Mouse (Mus musculus): Measurements from ENCODE around the gene Ddr2. TPM values are rescaled to one million over a fixed set of nuclear protein-coding genes. Genes with fewer than 3 reads are reported as not detected.

Gene Ddr2
- polyA plus RNA-seq, 1 experiment from 2014 or later, result 114 TPM

- ATAC-seq (ENCODE audit: insufficient number of reproducible peaks, insufficient read depth, low FRiP score, low TSS enrichment), result no peak
- Histone ChIP-seq H3K4me2 (replicated peaks) (no peak overlapping the region), H3K4me3 (no peak overlapping the region), H3K27ac (no peak overlapping the region), H3K36me3 (no peaks in the 10 kb centered on the region), H3K9ac (no peak overlapping the region), H3K4me1 (no peaks in the 10 kb centered on the region), H3K9me3 (no peaks in the 10 kb centered on the region), H3K27me3 (no peaks in the 10 kb centered on the region)
- WGBS, result 7% methylated on average over 2 of the region's 2 CpGs
Observed at GRCm38 (mm10) chr1:169939345-169939744, 171.2 kb downstream of the Ddr2 start.

- Histone ChIP-seq H3K36me3 (no peaks in the 10 kb centered on the region), H3K27ac (no peak overlapping the region), H3K4me3 (no peak overlapping the region), H3K4me2 (replicated peaks) (peak overlapping the region; percentile 29), H3K27me3 (peaks cover 1% of the 10 kb centered on the region; the same call in 1 of the 2 replicates), H3K9me3 (no peaks in the 10 kb centered on the region), H3K4me1 (peaks cover 4% of the 10 kb centered on the region; the same call in 1 of the 2 replicates), H3K9ac (no peak overlapping the region)
- ATAC-seq (ENCODE audit: insufficient number of reproducible peaks, insufficient read depth, low FRiP score, low TSS enrichment), result no peak
- 52% methylated on average over 16 of the region's 16 CpGs for WGBS
Observed at GRCm38 (mm10) chr1:169934005-169934725, 176.4 kb downstream of the Ddr2 start.

- H3K36me3 ChIP-seq, result no peaks in the 10 kb centered on the region
- ATAC-seq (ENCODE audit: insufficient number of reproducible peaks, insufficient read depth, low FRiP score, low TSS enrichment), result no peak
- 68% methylated on average over 7 of the region's 7 CpGs for WGBS
Observed at GRCm38 (mm10) chr1:169932122-169932746, 178.3 kb downstream of the Ddr2 start.

DNA sequence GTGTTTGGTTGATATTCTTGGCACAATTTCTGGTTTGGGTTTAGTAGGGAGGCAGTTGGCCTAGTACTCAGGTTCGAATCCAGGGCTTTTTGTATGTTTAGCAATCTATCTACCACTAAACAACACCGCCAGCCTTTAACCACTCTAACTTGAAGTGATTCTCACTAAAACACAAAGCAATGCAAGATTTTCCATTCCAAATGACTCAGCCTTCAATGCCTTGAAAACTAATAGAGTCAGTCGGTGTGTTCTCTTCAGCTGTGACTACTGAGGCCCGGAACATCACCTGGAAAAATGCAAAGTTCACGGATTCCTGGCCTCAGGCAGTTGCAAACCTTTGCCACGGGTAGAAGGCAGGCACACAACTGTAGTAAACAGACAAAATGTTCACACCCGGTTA is 178.9 kb downstream of the Ddr2 start:
- Histone ChIP-seq H3K4me3 (no peak overlapping the region), H3K36me3 (no peaks in the 10 kb centered on the region)
- WGBS, result 81% methylated on average over 7 of the region's 7 CpGs

More at GRCm38 (mm10) chr1:169932122-169932746, 178.3 kb downstream of the Ddr2 start:
- no peak overlapping the region for H3K4me2 ChIP-seq (replicated peaks)
- no peaks in the 10 kb centered on the region for H3K9me3 ChIP-seq
- peaks cover 4% of the 10 kb centered on the region; the same call in 1 of the 2 replicates for H3K4me1 ChIP-seq
- H3K9ac ChIP-seq, result no peak overlapping the region
- H3K4me3 ChIP-seq, result no peak overlapping the region
- peaks cover 3% of the 10 kb centered on the region; the same call in 1 of the 2 replicates for H3K27me3 ChIP-seq
- no peak overlapping the region for H3K27ac ChIP-seq

DNA sequence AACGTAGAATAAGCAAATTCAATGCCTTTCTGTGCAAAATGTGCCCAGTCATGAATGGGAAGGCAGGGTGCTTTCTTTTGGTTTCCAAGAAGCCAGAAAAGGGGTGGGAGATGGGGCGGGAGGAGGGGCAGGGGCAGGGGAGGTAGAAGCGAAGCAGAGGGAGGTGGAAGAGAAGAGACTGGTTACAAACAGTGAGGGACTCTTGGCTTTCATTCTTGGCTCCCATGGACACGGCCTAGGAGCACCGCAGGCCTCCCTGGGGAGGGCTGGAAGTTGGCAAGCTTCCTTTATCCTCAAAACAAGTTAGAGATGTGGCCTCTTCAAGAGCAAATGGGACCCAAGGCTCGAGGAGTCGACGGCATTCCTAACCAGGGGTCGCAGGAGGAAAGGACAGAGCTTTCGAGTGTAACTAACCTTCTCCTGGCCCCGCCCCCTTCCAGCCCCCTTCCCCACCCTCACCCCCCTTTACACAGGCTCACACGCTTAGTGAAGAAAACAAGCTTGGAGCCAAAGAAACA is 182.0 kb downstream of the Ddr2 start, which contains the start of gene Ccdc190:
TSS of gene Ccdc190 (plus strand) at position 195 of the 518 bp plus-strand sequence.
- no peak within 1 kb of the TSS for H3K9ac ChIP-seq
- peak within 1 kb of the TSS; percentile 35 for H3K4me2 ChIP-seq (replicated peaks)
- H3K9me3 ChIP-seq, result no peaks in the 10 kb centered on the region
- H3K4me3 ChIP-seq, result no peak within 1 kb of the TSS
- H3K27ac ChIP-seq, result no peak within 1 kb of the TSS
- WGBS, result 22% methylated on average over 12 of the region's 12 CpGs
- ATAC-seq (ENCODE audit: insufficient number of reproducible peaks, insufficient read depth, low FRiP score, low TSS enrichment), result no peak
- no peaks in the 10 kb centered on the region for H3K4me1 ChIP-seq
- H3K27me3 ChIP-seq, result peaks cover 3% of the 10 kb centered on the region; the same call in 1 of the 2 replicates
- no peaks in the 10 kb centered on the region for H3K36me3 ChIP-seq

More for the DNA sequence above, 178.9 kb downstream of the Ddr2 start:
- Histone ChIP-seq H3K27me3 (peaks cover 3% of the 10 kb centered on the region; the same call in 1 of the 2 replicates), H3K9ac (no peak overlapping the region), H3K27ac (no peak overlapping the region), H3K4me1 (peaks cover 4% of the 10 kb centered on the region; the same call in 1 of the 2 replicates), H3K4me2 (replicated peaks) (no peak overlapping the region), H3K9me3 (no peaks in the 10 kb centered on the region)
- no peak for ATAC-seq (ENCODE audit: insufficient number of reproducible peaks, insufficient read depth, low FRiP score, low TSS enrichment)

DNA sequence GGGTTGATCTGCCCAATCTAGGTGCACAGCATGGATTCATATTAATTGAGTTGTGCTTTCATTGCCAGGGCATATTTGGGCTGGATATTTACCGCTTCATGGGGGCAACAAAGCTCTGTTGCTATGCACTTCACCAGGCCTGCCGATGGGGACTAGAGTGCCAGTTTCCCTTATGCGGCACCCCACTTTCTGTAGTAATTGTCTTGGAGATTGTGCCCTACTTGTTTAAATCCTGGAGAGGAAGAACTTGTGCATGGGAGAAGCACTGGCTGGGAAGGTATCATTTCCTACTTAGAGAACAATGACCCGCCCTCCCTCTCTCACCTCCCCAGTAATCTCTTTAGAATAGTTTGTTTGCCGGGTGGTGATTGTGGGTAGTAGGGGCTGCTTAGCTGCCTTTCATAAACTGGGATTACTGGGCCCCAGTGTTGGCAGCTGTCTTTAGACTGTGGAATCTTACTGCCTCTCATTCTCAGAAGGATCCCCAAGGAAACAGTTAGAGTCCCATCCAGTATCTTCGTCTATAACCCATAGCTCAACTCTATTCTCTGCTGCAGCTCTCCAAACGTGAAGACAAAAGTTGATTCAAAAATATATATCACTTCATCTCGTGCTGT is 182.7 kb downstream of the Ddr2 start:
- Histone ChIP-seq H3K4me2 (replicated peaks) (no peak overlapping the region; the same call in 1 of the 2 replicates), H3K4me3 (no peak overlapping the region), H3K36me3 (no peaks in the 10 kb centered on the region), H3K9me3 (no peaks in the 10 kb centered on the region), H3K27ac (no peak overlapping the region), H3K9ac (no peak overlapping the region), H3K27me3 (peaks cover 3% of the 10 kb centered on the region; the same call in 1 of the 2 replicates), H3K4me1 (no peaks in the 10 kb centered on the region)
- WGBS, result 58% methylated on average over 8 of the region's 8 CpGs
- ATAC-seq (ENCODE audit: insufficient number of reproducible peaks, insufficient read depth, low FRiP score, low TSS enrichment), result no peak

- WGBS, result 85% methylated on average over 2 of the region's 2 CpGs
- H3K4me3 ChIP-seq, result no peak overlapping the region
- no peak overlapping the region for H3K27ac ChIP-seq
- no peaks in the 10 kb centered on the region for H3K36me3 ChIP-seq
- H3K4me2 ChIP-seq (replicated peaks), result no peak overlapping the region
- H3K27me3 ChIP-seq, result peaks cover 3% of the 10 kb centered on the region; the same call in 1 of the 2 replicates
- no peak for ATAC-seq (ENCODE audit: insufficient number of reproducible peaks, insufficient read depth, low FRiP score, low TSS enrichment)
- H3K9me3 ChIP-seq, result no peaks in the 10 kb centered on the region
- H3K9ac ChIP-seq, result no peak overlapping the region
- H3K4me1 ChIP-seq, result no peaks in the 10 kb centered on the region
Observed at GRCm38 (mm10) chr1:169924567-169924966, 186.0 kb downstream of the Ddr2 start.

Other genes starting within 250 kb of the Ddr2 start
- 0.47 TPM in 1 of 2 replicates, not detected in the other for gene Ccdc190, start 182.1 kb downstream of the Ddr2 start, polyA plus RNA-seq (2016; fragmentation: Nextera tagmentation; extraction: Ambion mirVana)
- 20.3 and 23.8 TPM in 2 replicates for gene Hsd17b7, start 141.5 kb downstream of the Ddr2 start, polyA plus RNA-seq (2016; fragmentation: Nextera tagmentation; extraction: Ambion mirVana)
- 65.2 and 70.4 TPM in 2 replicates for gene Uap1, start 64.2 kb upstream of the Ddr2 start, polyA plus RNA-seq (2016; fragmentation: Nextera tagmentation; extraction: Ambion mirVana)
- 8.8 and 9.7 TPM in 2 replicates for gene Uhmk1, start 104.6 kb upstream of the Ddr2 start, polyA plus RNA-seq (2016; fragmentation: Nextera tagmentation; extraction: Ambion mirVana)
- not detected in 2 replicates for gene Sh2d1b2, start 122.0 kb upstream of the Ddr2 start, polyA plus RNA-seq (2016; fragmentation: Nextera tagmentation; extraction: Ambion mirVana)
- gene Sh2d1b1, start 166.6 kb upstream of the Ddr2 start, polyA plus RNA-seq (2016; fragmentation: Nextera tagmentation; extraction: Ambion mirVana), result 0.14 TPM in 1 of 2 replicates, not detected in the other
- gene Gm7694, start 195.6 kb upstream of the Ddr2 start, polyA plus RNA-seq (2016; fragmentation: Nextera tagmentation; extraction: Ambion mirVana), result 3.2 and 3.4 TPM in 2 replicates
- 1.0 and 1.1 TPM in 2 replicates for gene Spata46, start 198.0 kb upstream of the Ddr2 start, polyA plus RNA-seq (2016; fragmentation: Nextera tagmentation; extraction: Ambion mirVana)